Comparison of ENCODE assay signal across 21 mouse cellular contexts in the genomic region with DNA sequence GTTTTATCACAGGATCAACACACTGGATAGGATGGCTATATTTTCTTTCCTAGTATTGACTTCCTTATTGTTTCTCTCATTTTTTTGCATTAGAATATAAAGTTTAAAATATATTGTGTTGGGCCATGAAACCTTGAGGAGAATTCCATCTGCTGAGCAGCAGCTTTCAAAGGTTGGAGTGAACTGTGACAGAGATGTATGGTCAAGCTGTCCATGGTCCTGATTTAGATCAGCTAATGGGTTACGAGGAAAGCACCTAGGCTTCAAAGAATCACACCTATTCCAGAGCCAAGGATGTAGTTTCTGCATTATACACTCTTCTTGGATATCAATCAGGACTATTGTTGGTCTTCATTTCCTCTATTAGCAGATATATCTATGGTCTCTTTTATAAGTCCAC.
DNase-seq lines count a peak whose midpoint lies in the region; ATAC-seq and TF ChIP-seq lines count a peak whose summit lies in the region.
"Had no signal": no experiment of that assay in that cellular context is flagged by ENCODE, and none has a peak within 500 bp of the region (broad histone marks: within the 10 kb centered on the region; RNA-seq: fewer than 3 reads in every experiment).

No protein-coding gene starts in this region.

- no peaks in the 10 kb centered on the region for H3K9me3 ChIP-seq in limb, embryonic 14.5 days (ENCODE audit: control insufficient read depth, low read length)
- no peaks in the 10 kb centered on the region for H3K9me3 ChIP-seq in limb, embryonic 10.5 days (replicated peaks)
- H3K9me3 ChIP-seq: embryonic facial prominence, embryonic 15.5 days; hindbrain, embryonic 12.5 days; limb, embryonic 13.5 days; midbrain, embryonic 15.5 days had no signal

- no peak overlapping the region for H3K4me2 ChIP-seq in limb, embryonic 14.5 days (replicated peaks; ENCODE audit: low read depth, low read length, severe bottlenecking)
- H3K4me2 ChIP-seq: embryonic facial prominence, embryonic 15.5 days; heart, embryonic 11.5 days; hindbrain, embryonic 12.5 days; limb, embryonic 13.5 days; midbrain, embryonic 15.5 days had no signal

- no peak overlapping the region for H3K9ac ChIP-seq in limb, embryonic 14.5 days (ENCODE audit: low read depth, low read length, severe bottlenecking)
- H3K9ac ChIP-seq: embryonic facial prominence, embryonic 15.5 days; hindbrain, embryonic 12.5 days; limb, embryonic 13.5 days; liver, embryonic 14.5 days; midbrain, embryonic 15.5 days had no signal

- WGBS in limb, embryonic 14.5 days = 45% methylated on average over 1 of the region's 1 CpGs
- 65% methylated on average over 1 of the region's 1 CpGs for WGBS in limb, embryonic 10.5 days

- no peaks in the 10 kb centered on the region for H3K36me3 ChIP-seq in limb, embryonic 14.5 days (ENCODE audit: control insufficient read depth, insufficient read depth, low read length)
- H3K36me3 ChIP-seq in limb, embryonic 10.5 days = no peaks in the 10 kb centered on the region
- H3K36me3 ChIP-seq: embryonic facial prominence, embryonic 15.5 days; hindbrain, embryonic 12.5 days; limb, embryonic 13.5 days; midbrain, embryonic 15.5 days had no signal

- no peaks in the 10 kb centered on the region for H3K4me1 ChIP-seq in limb, embryonic 14.5 days (ENCODE audit: control insufficient read depth, insufficient read depth, low read length)
- peaks cover 22% of the 10 kb centered on the region for H3K4me1 ChIP-seq in limb, embryonic 10.5 days
- H3K4me1 ChIP-seq: embryonic facial prominence, embryonic 15.5 days had no signal

- H3K27ac ChIP-seq in limb, embryonic 14.5 days (replicated peaks; ENCODE audit: low read depth, low read length) = no peak overlapping the region
- H3K27ac ChIP-seq in limb, embryonic 10.5 days = no peak overlapping the region
- H3K27ac ChIP-seq: embryonic facial prominence, embryonic 15.5 days; gastrocnemius, adult 2 months; hindbrain, embryonic 12.5 days; limb, embryonic 13.5 days; liver, embryonic 14.5 days; midbrain, embryonic 15.5 days had no signal

- ATAC-seq in limb, embryonic 14.5 days (ENCODE audit: low FRiP score, low read depth) = no peak
- no peak for ATAC-seq in megakaryocyte-erythroid progenitor cell, adult 5-6 weeks (replicated peaks; ENCODE audit: low FRiP score, low TSS enrichment, poor library complexity, severe bottlenecking)
- ATAC-seq: forebrain, embryonic 16.5 days; lung, postnatal 0 days; midbrain, embryonic 15.5 days had no signal

- H3K4me3 ChIP-seq in limb, embryonic 14.5 days (replicated peaks; ENCODE audit: low read length) = no peak overlapping the region
- no peak overlapping the region for H3K4me3 ChIP-seq in limb, embryonic 10.5 days
- H3K4me3 ChIP-seq: embryonic facial prominence, embryonic 15.5 days; gastrocnemius, adult 2 months; hindbrain, embryonic 12.5 days; limb, embryonic 13.5 days; midbrain, embryonic 15.5 days had no signal

- peak; percentile 8 for DNase-seq in adrenal gland, postnatal 10 days
- no peak for DNase-seq in adrenal gland, adult 18-20 months (ENCODE audit: low spot score in 2 of 2)
- peak; percentile 35 for DNase-seq in limb, embryonic 14.5 days (ENCODE audit: low spot score)
- no peak for DNase-seq in limb, embryonic 10.5 days (ENCODE audit: low spot score)
- DNase-seq in adipocyte (ENCODE audit: low spot score) = peak; percentile 3
- no peak for DNase-seq in frontal cortex, postnatal 10 days (ENCODE audit: low spot score in 2 of 2)
- no peak for DNase-seq in cerebellum, postnatal 14 days
- DNase-seq: cerebellum, adult 18-20 months; cerebellum, postnatal 36 days; gastrocnemius, adult 2 months; heart, postnatal 10 days; kidney, adult 2 months had no signal

- TF ChIP-seq POLR2A in limb, embryonic 14.5 days (IDR thresholded peaks at IDR 0.05; ENCODE audit: borderline replicate concordance, extremely low read depth, insufficient read depth, insufficient read length) = no peak

- no peaks in the 10 kb centered on the region for H3K27me3 ChIP-seq in limb, embryonic 14.5 days (ENCODE audit: control insufficient read depth, insufficient read depth, low read length)
- no peaks in the 10 kb centered on the region for H3K27me3 ChIP-seq in limb, embryonic 10.5 days (ENCODE audit: low read depth, poor library complexity, severe bottlenecking)
- H3K27me3 ChIP-seq: embryonic facial prominence, embryonic 15.5 days; hindbrain, embryonic 12.5 days; limb, embryonic 13.5 days; midbrain, embryonic 15.5 days had no signal

Comparison
In these comparisons a context has a peak if more than half of its experiments do, and no peak if none do; other contexts are left out.
1. DNase-seq: peak in adrenal gland, postnatal 10 days (single experiment), limb, embryonic 14.5 days (single experiment) and adipocyte (single experiment); none in adrenal gland, adult 18-20 months (0 of 2), limb, embryonic 10.5 days (single experiment), frontal cortex, postnatal 10 days (0 of 2) and cerebellum, postnatal 14 days (0 of 2).